Mouse (Mus musculus): Measurements from ENCODE around the gene Tspan4. TPM values are rescaled to one million over a fixed set of nuclear protein-coding genes. Genes with fewer than 3 reads are reported as not detected.

Gene Tspan4
- polyA plus RNA-seq, 1 experiment from 2014 or later = 47.7 TPM

- Histone ChIP-seq H3K4me3 (replicated peaks) (no peak overlapping the region), H3K4me2 (peak overlapping the region; percentile 35), H3K9me3 (replicated peaks) (no peaks in the 10 kb centered on the region), H3K27me3 (peaks cover 81% of the 10 kb centered on the region), H3K27ac (replicated peaks) (0 out of 2 replicates have a peak overlapping the region, but pooled peaks have one; percentile 6), H3K36me3 (replicated peaks) (peaks cover 8% of the 10 kb centered on the region; the same call in 1 of the 2 replicates), H3K9ac (no peak overlapping the region), H3K4me1 (replicated peaks) (peaks cover 61% of the 10 kb centered on the region)
- 23% methylated on average over 12 of the region's 12 CpGs for WGBS (ENCODE audit: insufficient replicate concordance)
- no peak for ATAC-seq (ENCODE audit: insufficient read depth)
These were observed 11.0 kb upstream of the Tspan4 start for GRCm38 (mm10) chr7:141463824-141464602.

DNA sequence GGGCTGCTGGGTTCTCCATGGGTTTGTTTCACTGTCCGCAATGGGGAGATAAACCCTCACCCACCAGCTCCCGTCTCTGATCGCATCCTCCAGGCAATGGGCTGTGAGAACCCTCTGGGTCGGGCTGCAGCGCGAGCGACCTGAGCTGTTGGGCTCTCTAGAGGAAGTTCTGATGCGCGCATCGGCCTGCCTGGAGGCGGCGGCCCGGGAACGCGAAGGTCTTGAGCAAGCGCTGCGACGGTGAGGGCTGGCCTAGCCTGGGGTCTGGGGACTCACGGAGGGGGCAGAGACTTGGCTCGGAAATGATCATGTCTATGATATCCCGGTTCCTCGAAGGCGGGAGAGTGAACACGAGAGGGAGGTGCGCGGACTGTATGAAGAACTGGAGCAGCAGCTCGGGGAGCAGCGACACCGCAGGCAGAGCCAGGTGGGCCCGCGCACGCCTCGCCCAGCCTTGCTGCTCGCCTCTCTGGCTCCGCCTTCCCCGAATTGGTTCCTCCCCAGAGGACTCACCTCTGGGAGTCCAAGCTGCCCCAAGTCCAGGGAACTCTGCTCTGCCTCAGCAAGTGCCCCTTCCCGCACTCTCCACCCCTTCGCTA is 10.3 kb upstream of the Tspan4 start:
- H3K4me1 ChIP-seq (replicated peaks) = peaks cover 68% of the 10 kb centered on the region
- H3K27me3 ChIP-seq = peaks cover 74% of the 10 kb centered on the region
- H3K27ac ChIP-seq (replicated peaks) = no peak overlapping the region
- peak overlapping the region; percentile 35 for H3K4me2 ChIP-seq
- no peaks in the 10 kb centered on the region for H3K9me3 ChIP-seq (replicated peaks)
- 8% methylated on average over 38 of the region's 38 CpGs for WGBS (ENCODE audit: insufficient replicate concordance)
- no peak overlapping the region for H3K9ac ChIP-seq
- no peak for ATAC-seq (ENCODE audit: insufficient read depth)
- peaks cover 8% of the 10 kb centered on the region for H3K36me3 ChIP-seq (replicated peaks)
- 0 out of 2 replicates have a peak overlapping the region, but pooled peaks have one; percentile 10 for H3K4me3 ChIP-seq (replicated peaks)

DNA sequence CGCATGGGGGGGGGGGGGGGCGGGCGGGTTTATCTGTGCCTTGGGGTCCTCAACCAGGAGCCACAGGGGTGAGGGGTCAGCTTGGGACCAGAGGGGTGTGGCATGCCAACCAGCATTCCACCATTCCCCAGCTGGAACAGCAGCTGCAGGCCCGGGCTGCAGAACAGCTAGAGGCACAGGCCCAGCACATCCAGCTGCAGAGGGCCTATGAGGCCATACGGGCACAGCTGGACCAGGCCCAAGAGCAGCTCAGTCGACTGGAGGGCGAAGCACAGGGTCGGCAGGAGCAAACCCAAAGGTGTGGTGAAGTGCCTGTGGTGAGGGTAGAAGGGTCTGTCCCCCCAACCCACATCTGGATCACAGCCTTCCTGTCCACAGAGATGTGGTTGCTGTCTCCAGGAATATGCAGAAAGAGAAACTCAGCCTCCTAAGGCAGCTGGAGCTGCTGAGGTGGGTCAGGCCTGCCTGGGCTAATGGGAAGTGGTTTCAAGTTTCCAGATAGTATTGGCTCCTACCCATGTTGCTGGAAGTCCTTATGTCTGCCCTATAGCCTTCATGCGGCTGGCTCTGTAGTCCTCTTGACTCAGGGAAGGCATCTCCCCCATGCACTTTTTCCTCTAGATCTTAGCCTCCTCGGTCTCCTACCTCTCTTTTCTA is 9.5 kb upstream of the Tspan4 start:
- no peak for ATAC-seq (ENCODE audit: insufficient read depth)
- Histone ChIP-seq H3K27ac (replicated peaks) (no peak overlapping the region), H3K9ac (no peak overlapping the region), H3K9me3 (replicated peaks) (no peaks in the 10 kb centered on the region), H3K4me3 (replicated peaks) (no peak overlapping the region), H3K4me2 (no peak overlapping the region), H3K36me3 (replicated peaks) (peaks cover 14% of the 10 kb centered on the region), H3K4me1 (replicated peaks) (peaks cover 76% of the 10 kb centered on the region), H3K27me3 (peaks cover 66% of the 10 kb centered on the region)
- 42% methylated on average over 10 of the region's 10 CpGs for WGBS (ENCODE audit: insufficient replicate concordance)

- Histone ChIP-seq H3K36me3 (replicated peaks) (peaks cover 19% of the 10 kb centered on the region), H3K27ac (replicated peaks) (no peak overlapping the region), H3K4me2 (no peak overlapping the region), H3K27me3 (peaks cover 60% of the 10 kb centered on the region), H3K4me3 (replicated peaks) (no peak overlapping the region), H3K9ac (no peak overlapping the region), H3K4me1 (replicated peaks) (peaks cover 73% of the 10 kb centered on the region), H3K9me3 (replicated peaks) (no peaks in the 10 kb centered on the region)
- ATAC-seq (ENCODE audit: insufficient read depth) = no peak
- 48% methylated on average over 7 of the region's 7 CpGs for WGBS (ENCODE audit: insufficient replicate concordance)
These were observed 9.0 kb upstream of the Tspan4 start for GRCm38 (mm10) chr7:141466045-141466394.

- H3K36me3 ChIP-seq (replicated peaks) = peaks cover 26% of the 10 kb centered on the region
- H3K9ac ChIP-seq = peak overlapping the region; percentile 83
- H3K4me3 ChIP-seq (replicated peaks) = peak overlapping the region; percentile 76
- H3K9me3 ChIP-seq (replicated peaks) = no peaks in the 10 kb centered on the region
- peaks cover 68% of the 10 kb centered on the region for H3K4me1 ChIP-seq (replicated peaks)
- peak overlapping the region; percentile 81 for H3K27ac ChIP-seq (replicated peaks)
- ATAC-seq (ENCODE audit: insufficient read depth) = no peak
- peaks cover 54% of the 10 kb centered on the region for H3K27me3 ChIP-seq
- WGBS (ENCODE audit: insufficient replicate concordance) = 54% methylated on average over 10 of the region's 10 CpGs
- H3K4me2 ChIP-seq = peak overlapping the region; percentile 96
These were observed 8.4 kb upstream of the Tspan4 start for GRCm38 (mm10) chr7:141466607-141467148.

- Histone ChIP-seq H3K36me3 (replicated peaks) (peaks cover 32% of the 10 kb centered on the region), H3K27me3 (peaks cover 46% of the 10 kb centered on the region), H3K9ac (peak within 1 kb of the TSS; percentile 83), H3K4me2 (peak within 1 kb of the TSS; percentile 96), H3K9me3 (replicated peaks) (no peaks in the 10 kb centered on the region), H3K27ac (replicated peaks) (peak within 1 kb of the TSS; percentile 81), H3K4me1 (replicated peaks) (peaks cover 65% of the 10 kb centered on the region), H3K4me3 (replicated peaks) (peak within 1 kb of the TSS; percentile 76)
- under 1% methylated on average over 52 of the region's 52 CpGs for WGBS (ENCODE audit: insufficient replicate concordance)
- ATAC-seq (ENCODE audit: insufficient read depth) = peak; percentile 85
These were observed 7.6 kb upstream of the Tspan4 start, which contains the start of gene Cd151 for GRCm38 (mm10) chr7:141467230-141468030. Gene Cd151 (plus strand): TSS chr7:141467392.

GRCm38 (mm10) chr7:141468164-141468521 is 6.9 kb upstream of the Tspan4 start:
- Histone ChIP-seq H3K4me1 (replicated peaks) (peaks cover 68% of the 10 kb centered on the region), H3K9me3 (replicated peaks) (no peaks in the 10 kb centered on the region), H3K9ac (peak overlapping the region; percentile 83), H3K4me3 (replicated peaks) (peak overlapping the region; percentile 76), H3K27me3 (peaks cover 39% of the 10 kb centered on the region), H3K27ac (replicated peaks) (peak overlapping the region; percentile 81), H3K36me3 (replicated peaks) (peaks cover 38% of the 10 kb centered on the region), H3K4me2 (peak overlapping the region; percentile 96)
- WGBS (ENCODE audit: insufficient replicate concordance) = 25% methylated on average over 5 of the region's 5 CpGs
- no peak for ATAC-seq (ENCODE audit: insufficient read depth)

GRCm38 (mm10) chr7:141468522-141469211 is 6.4 kb upstream of the Tspan4 start:
- Histone ChIP-seq H3K27me3 (peaks cover 34% of the 10 kb centered on the region), H3K4me2 (peak overlapping the region; percentile 96), H3K9ac (peak overlapping the region; percentile 83), H3K27ac (replicated peaks) (peak overlapping the region; percentile 81), H3K4me1 (replicated peaks) (peaks cover 73% of the 10 kb centered on the region), H3K9me3 (replicated peaks) (no peaks in the 10 kb centered on the region), H3K36me3 (replicated peaks) (peaks cover 41% of the 10 kb centered on the region), H3K4me3 (replicated peaks) (peak overlapping the region; percentile 76)
- peak; percentile 55 for ATAC-seq (ENCODE audit: insufficient read depth)
- WGBS (ENCODE audit: insufficient replicate concordance) = 6% methylated on average over 8 of the region's 8 CpGs

DNA sequence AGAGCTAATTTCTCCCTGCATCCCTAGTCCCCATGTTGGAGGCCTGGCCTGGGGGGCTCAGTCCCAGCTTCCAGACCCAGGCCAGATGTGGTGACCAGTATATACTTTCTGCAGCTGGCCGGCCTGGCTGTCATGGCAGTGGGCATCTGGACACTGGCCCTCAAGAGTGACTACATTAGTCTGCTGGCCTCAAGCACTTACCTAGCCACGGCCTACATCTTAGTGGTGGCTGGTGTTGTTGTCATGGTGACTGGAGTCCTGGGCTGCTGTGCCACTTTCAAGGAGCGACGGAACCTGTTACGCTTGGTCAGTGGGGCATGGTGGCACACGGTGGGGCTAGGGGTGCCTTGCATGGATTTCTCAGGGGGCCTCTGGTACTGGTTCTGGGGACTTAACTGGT is 5.7 kb upstream of the Tspan4 start:
- Histone ChIP-seq H3K9me3 (replicated peaks) (no peaks in the 10 kb centered on the region), H3K27ac (replicated peaks) (peak overlapping the region; percentile 81), H3K4me1 (replicated peaks) (peaks cover 78% of the 10 kb centered on the region), H3K9ac (peak overlapping the region; percentile 83; the same call in 1 of the 2 replicates), H3K4me2 (peak overlapping the region; percentile 96), H3K36me3 (replicated peaks) (peaks cover 41% of the 10 kb centered on the region), H3K4me3 (replicated peaks) (peak overlapping the region; percentile 76; the same call in 1 of the 2 replicates), H3K27me3 (peaks cover 27% of the 10 kb centered on the region)
- 79% methylated on average over 6 of the region's 6 CpGs for WGBS (ENCODE audit: insufficient replicate concordance)
- no peak for ATAC-seq (ENCODE audit: insufficient read depth)

All from liver, embryonic 15.5 days (tissue).